Mouse (Mus musculus): ENCODE measurements around the gene Tcf7l2. TPM values are rescaled to one million over a fixed set of nuclear protein-coding genes. Genes with fewer than 3 reads are reported as not detected.

Tcf7l2 gene
- polyA plus RNA-seq, 1 experiment = 10.5 TPM

DNA sequence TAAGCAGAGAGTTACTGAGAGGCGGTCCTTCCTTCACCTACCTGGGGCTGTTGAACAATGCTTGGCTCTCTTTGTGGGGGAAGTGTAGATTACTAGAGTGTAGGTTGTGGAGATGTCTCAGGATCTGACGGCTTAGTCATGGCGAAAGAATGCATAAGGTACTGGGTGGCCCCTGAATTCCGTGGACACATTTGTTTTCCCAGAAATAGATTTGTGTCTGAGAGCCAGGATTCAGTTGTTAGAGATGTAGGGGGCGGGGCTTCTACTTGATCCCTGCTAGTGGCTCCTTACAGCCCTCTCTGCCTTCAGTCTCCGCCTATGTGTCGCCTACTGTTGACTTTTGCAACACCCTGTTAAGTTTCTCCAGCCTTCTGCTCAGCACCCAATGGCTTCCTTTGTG, 12.7 kb downstream of the Tcf7l2 start:
- Histone ChIP-seq H3K4me3 (replicated peaks; ENCODE audit: control insufficient read depth, low read depth, low read length) (no peak overlapping the region), H3K4me1 (ENCODE audit: control insufficient read depth, insufficient read depth, low read length) (no peaks in the 10 kb centered on the region; the same call in 1 of the 2 replicates), H3K27ac (ENCODE audit: control insufficient read depth, insufficient read depth, low read depth, low read length, poor library complexity) (no peak overlapping the region)
- TF ChIP-seq CTCF (IDR thresholded peaks at IDR 0.05; ENCODE audit: control insufficient read depth, insufficient read depth, low read length) (no peak), POLR2A (IDR thresholded peaks at IDR 0.05; ENCODE audit: borderline replicate concordance, control insufficient read depth, low read depth, low read length) (no peak)
- 74% methylated on average over 7 of the region's 7 CpGs for WGBS

DNA sequence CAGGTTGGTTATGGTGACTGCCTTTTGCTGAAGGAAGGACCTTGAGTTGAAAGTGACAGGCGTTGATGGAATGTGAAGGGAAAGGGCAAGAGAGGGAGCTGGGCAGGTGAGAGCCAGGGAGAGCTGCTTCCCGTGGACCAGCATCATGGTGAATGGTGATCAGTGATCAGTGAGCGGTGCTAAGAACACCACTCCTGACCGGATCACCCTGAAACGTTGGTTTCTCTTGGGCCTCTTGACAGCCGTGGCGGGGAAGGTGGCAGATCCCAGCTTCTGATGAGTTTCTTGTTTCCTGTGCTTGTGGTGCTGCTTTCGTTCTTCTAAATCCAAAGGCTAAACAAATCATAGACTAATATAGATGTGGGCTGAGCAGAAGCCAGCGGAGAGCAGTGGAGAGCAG, 13.8 kb downstream of the Tcf7l2 start:
- WGBS = 81% methylated on average over 9 of the region's 9 CpGs
- TF ChIP-seq CTCF (IDR thresholded peaks at IDR 0.05; ENCODE audit: control insufficient read depth, insufficient read depth, low read length) = no peak
- TF ChIP-seq POLR2A (IDR thresholded peaks at IDR 0.05; ENCODE audit: borderline replicate concordance, control insufficient read depth, low read depth, low read length) = no peak
- no peak overlapping the region for H3K27ac ChIP-seq (ENCODE audit: control insufficient read depth, insufficient read depth, low read depth, low read length, poor library complexity)
- no peaks in the 10 kb centered on the region; the same call in 1 of the 2 replicates for H3K4me1 ChIP-seq (ENCODE audit: control insufficient read depth, insufficient read depth, low read length)
- no peak overlapping the region for H3K4me3 ChIP-seq (replicated peaks; ENCODE audit: control insufficient read depth, low read depth, low read length)

GRCm38 (mm10) chr19:55756707-55757106, 15.1 kb downstream of the Tcf7l2 start:
- 64% methylated on average over 8 of the region's 8 CpGs for WGBS
- TF ChIP-seq CTCF (IDR thresholded peaks at IDR 0.05; ENCODE audit: control insufficient read depth, insufficient read depth, low read length) (no peak), POLR2A (IDR thresholded peaks at IDR 0.05; ENCODE audit: borderline replicate concordance, control insufficient read depth, low read depth, low read length) (no peak)
- no peaks in the 10 kb centered on the region; the same call in 1 of the 2 replicates for H3K4me1 ChIP-seq (ENCODE audit: control insufficient read depth, insufficient read depth, low read length)
- no peak overlapping the region for H3K4me3 ChIP-seq (replicated peaks; ENCODE audit: control insufficient read depth, low read depth, low read length)
- peak overlapping the region; percentile 19; the same call in 1 of the 2 replicates for H3K27ac ChIP-seq (ENCODE audit: control insufficient read depth, insufficient read depth, low read depth, low read length, poor library complexity)

GRCm38 (mm10) chr19:55757403-55757802, 15.8 kb downstream of the Tcf7l2 start:
- WGBS = 80% methylated on average over 6 of the region's 6 CpGs
- TF ChIP-seq CTCF (IDR thresholded peaks at IDR 0.05; ENCODE audit: control insufficient read depth, insufficient read depth, low read length) (no peak), POLR2A (IDR thresholded peaks at IDR 0.05; ENCODE audit: borderline replicate concordance, control insufficient read depth, low read depth, low read length) (no peak)
- no peak overlapping the region for H3K27ac ChIP-seq (ENCODE audit: control insufficient read depth, insufficient read depth, low read depth, low read length, poor library complexity)

DNA sequence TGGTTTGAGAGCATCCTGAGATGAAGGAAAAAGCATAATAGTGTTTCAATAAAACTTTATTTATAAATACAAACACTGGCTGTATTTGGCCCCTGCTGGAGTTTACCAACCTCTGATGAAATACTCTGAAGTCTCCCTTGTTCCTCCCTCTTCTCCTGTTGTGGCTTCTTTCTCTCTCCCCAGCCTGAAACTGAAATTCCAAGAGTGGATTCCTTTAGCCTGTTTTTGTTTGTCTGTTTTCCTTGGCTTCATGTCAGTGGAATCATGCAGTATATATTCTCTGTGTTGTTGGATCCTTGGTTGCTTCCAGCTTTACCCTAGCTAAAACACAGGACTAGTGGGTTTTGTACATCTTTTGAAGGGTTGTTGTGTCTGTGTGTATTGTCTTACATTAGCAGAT, 16.5 kb downstream of the Tcf7l2 start:
- TF ChIP-seq POLR2A (IDR thresholded peaks at IDR 0.05; ENCODE audit: borderline replicate concordance, control insufficient read depth, low read depth, low read length) (no peak), CTCF (IDR thresholded peaks at IDR 0.05; ENCODE audit: control insufficient read depth, insufficient read depth, low read length) (no peak)
- no peak overlapping the region for H3K4me3 ChIP-seq (replicated peaks; ENCODE audit: control insufficient read depth, low read depth, low read length)
- H3K27ac ChIP-seq (ENCODE audit: control insufficient read depth, insufficient read depth, low read depth, low read length, poor library complexity) = no peak overlapping the region
- H3K4me1 ChIP-seq (ENCODE audit: control insufficient read depth, insufficient read depth, low read length) = no peaks in the 10 kb centered on the region; the same call in 1 of the 2 replicates

More at GRCm38 (mm10) chr19:55757403-55757802, 15.8 kb downstream of the Tcf7l2 start:
- Histone ChIP-seq H3K4me3 (replicated peaks; ENCODE audit: control insufficient read depth, low read depth, low read length) (no peak overlapping the region), H3K4me1 (ENCODE audit: control insufficient read depth, insufficient read depth, low read length) (no peaks in the 10 kb centered on the region; the same call in 1 of the 2 replicates)

- H3K4me3 ChIP-seq (replicated peaks; ENCODE audit: control insufficient read depth, low read depth, low read length) = no peak overlapping the region
- TF ChIP-seq CTCF (IDR thresholded peaks at IDR 0.05; ENCODE audit: control insufficient read depth, insufficient read depth, low read length) = no peak
- TF ChIP-seq POLR2A (IDR thresholded peaks at IDR 0.05; ENCODE audit: borderline replicate concordance, control insufficient read depth, low read depth, low read length) = no peak
- 89% methylated on average over 9 of the region's 9 CpGs for WGBS
- no peak overlapping the region for H3K27ac ChIP-seq (ENCODE audit: control insufficient read depth, insufficient read depth, low read depth, low read length, poor library complexity)
- H3K4me1 ChIP-seq (ENCODE audit: control insufficient read depth, insufficient read depth, low read length) = no peaks in the 10 kb centered on the region; the same call in 1 of the 2 replicates
Measured at GRCm38 (mm10) chr19:55759006-55759405, 17.4 kb downstream of the Tcf7l2 start.

DNA sequence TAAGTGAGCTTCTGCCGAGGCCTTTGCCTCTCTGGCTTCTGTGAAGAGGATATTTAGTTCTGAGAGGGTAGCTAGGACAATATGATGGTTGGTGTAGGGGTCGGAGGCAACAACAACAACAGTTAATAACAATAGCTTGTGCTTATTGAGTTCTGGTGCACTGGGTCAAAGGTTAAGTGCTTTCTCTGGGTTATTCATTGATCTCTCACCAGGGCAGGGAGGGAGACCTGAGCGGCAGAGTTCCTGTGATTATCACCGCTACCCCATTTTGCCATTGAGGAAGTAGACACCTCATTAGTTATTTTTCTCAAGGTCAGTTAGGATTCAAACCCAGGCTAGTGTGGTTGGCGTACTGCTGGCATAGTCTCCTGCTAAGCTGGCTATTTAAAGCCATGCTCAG, 19.5 kb downstream of the Tcf7l2 start:
- 84% methylated on average over 5 of the region's 5 CpGs for WGBS
- TF ChIP-seq CTCF (IDR thresholded peaks at IDR 0.05; ENCODE audit: control insufficient read depth, insufficient read depth, low read length) (no peak), POLR2A (IDR thresholded peaks at IDR 0.05; ENCODE audit: borderline replicate concordance, control insufficient read depth, low read depth, low read length) (no peak)
- H3K27ac ChIP-seq (ENCODE audit: control insufficient read depth, insufficient read depth, low read depth, low read length, poor library complexity) = no peak overlapping the region

DNA sequence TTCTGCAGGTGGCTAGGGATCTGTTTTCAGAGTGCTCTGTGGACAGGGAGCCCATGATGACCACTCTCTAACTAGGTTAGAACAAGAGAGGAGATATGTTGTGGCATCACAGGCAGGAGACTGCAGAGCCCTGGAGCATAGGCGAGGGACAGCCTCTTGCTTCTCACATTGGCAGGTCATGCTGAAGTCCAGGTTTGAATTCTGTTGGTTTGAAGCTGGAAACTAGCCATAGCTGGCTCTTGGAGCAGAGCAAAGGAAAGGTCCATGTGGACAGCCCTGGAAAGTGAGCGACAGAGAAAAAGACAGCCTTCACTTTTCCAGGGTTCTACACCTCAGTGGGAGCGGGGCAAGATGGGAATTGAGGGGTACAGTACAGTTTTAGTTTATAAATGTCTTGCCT, 20.6 kb downstream of the Tcf7l2 start:
- H3K4me3 ChIP-seq (replicated peaks; ENCODE audit: control insufficient read depth, low read depth, low read length) = no peak overlapping the region
- H3K4me1 ChIP-seq (ENCODE audit: control insufficient read depth, insufficient read depth, low read length) = no peaks in the 10 kb centered on the region; the same call in 1 of the 2 replicates
- 87% methylated on average over 3 of the region's 3 CpGs for WGBS
- no peak overlapping the region for H3K27ac ChIP-seq (ENCODE audit: control insufficient read depth, insufficient read depth, low read depth, low read length, poor library complexity)
- no peak for TF ChIP-seq CTCF (IDR thresholded peaks at IDR 0.05; ENCODE audit: control insufficient read depth, insufficient read depth, low read length)

More for the DNA sequence above, 19.5 kb downstream of the Tcf7l2 start:
- no peak overlapping the region for H3K4me3 ChIP-seq (replicated peaks; ENCODE audit: control insufficient read depth, low read depth, low read length)
- H3K4me1 ChIP-seq (ENCODE audit: control insufficient read depth, insufficient read depth, low read length) = no peaks in the 10 kb centered on the region; the same call in 1 of the 2 replicates

DNA sequence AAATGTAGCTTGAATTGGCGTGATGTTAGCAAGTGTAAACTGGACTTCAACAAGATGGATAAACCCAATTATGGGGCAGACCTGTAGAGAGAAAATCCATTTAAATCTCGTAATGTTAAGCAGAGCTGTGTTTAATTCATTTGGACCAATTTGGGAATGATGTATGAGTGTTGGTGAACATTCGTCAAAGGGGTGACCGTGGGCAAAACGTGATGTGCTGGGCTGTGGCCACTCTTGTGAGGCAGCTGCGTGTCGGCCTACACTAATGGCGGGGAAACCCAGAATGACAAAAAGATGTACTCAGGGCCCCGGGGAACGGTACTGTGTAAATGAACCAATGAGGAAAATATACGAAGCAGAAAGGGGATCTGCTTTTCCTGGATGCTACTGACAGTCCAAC, 24.2 kb downstream of the Tcf7l2 start:
- no peaks in the 10 kb centered on the region for H3K4me1 ChIP-seq (ENCODE audit: control insufficient read depth, insufficient read depth, low read length)
- TF ChIP-seq CTCF (IDR thresholded peaks at IDR 0.05; ENCODE audit: control insufficient read depth, insufficient read depth, low read length) (no peak), POLR2A (IDR thresholded peaks at IDR 0.05; ENCODE audit: borderline replicate concordance, control insufficient read depth, low read depth, low read length) (no peak)
- 83% methylated on average over 11 of the region's 11 CpGs for WGBS
- no peak overlapping the region for H3K4me3 ChIP-seq (replicated peaks; ENCODE audit: control insufficient read depth, low read depth, low read length)
- no peak overlapping the region for H3K27ac ChIP-seq (ENCODE audit: control insufficient read depth, insufficient read depth, low read depth, low read length, poor library complexity)

All from bone marrow, adult 2 months (tissue).